Mouse (Mus musculus) large intestine, adult 2 months (tissue): ENCODE results near the gene Olfr399. TPM values are rescaled to one million over a fixed set of nuclear protein-coding genes. Genes with fewer than 3 reads are reported as not detected.

Experiments
- DNase-seq: peaks from one replicate; pipeline ENCODE4 v3.0.0-alpha.2; 2012; ENCODE audit warnings: low read depth, low spot score
- WGBS: fragments of 180-500 bp; shearing (Covaris S2); methylation state at CpG from one replicate; pipeline ENCODE4 v1.1.7; 2018; 5-methylcytosine and 5-hydroxymethylcytosine counted together
- polyA plus RNA-seq: library from polyadenylated mRNA; depleted of rRNA; stranded (reverse); fragments of >200 nt; gene quantifications from 2 replicates; pipeline ENCODE4 v1.2.3, GENCODE M21; 2012; rRNA removed

The Olfr399 gene
- polyA plus RNA-seq: not detected in 2 replicates

GRCm38 (mm10) chr11:74056451-74056850 is at the start of gene Olfr399, which contains the start of gene Olfr139:
Gene Olfr399, minus strand, starts transcription at chr11:74056615.
Gene Olfr139, minus strand, starts transcription at chr11:74056551.
- no peak for DNase-seq
- WGBS: 85% methylated on average over 2 of the region's 2 CpGs

GRCm38 (mm10) chr11:74105066-74105465 is 48.7 kb upstream of the Olfr399 start:
- WGBS: 26% methylated on average over 5 of the region's 5 CpGs
- no peak for DNase-seq

GRCm38 (mm10) chr11:74101507-74101906 is 45.1 kb upstream of the Olfr399 start:
- no peak for DNase-seq
- 44% methylated on average over 2 of the region's 2 CpGs for WGBS

GRCm38 (mm10) chr11:74100724-74101123 is 44.3 kb upstream of the Olfr399 start:
- DNase-seq: no peak
- WGBS: 34% methylated on average over 2 of the region's 2 CpGs

GRCm38 (mm10) chr11:74069655-74070054 is 13.2 kb upstream of the Olfr399 start, which contains the start of gene Zfp616:
Gene Zfp616, plus strand, starts transcription at chr11:74069955.
- 90% methylated on average over 1 of the region's 1 CpGs for WGBS
- no peak for DNase-seq

GRCm38 (mm10) chr11:74051347-74051746 is 5.1 kb downstream of the Olfr399 start:
- DNase-seq: no peak
- 66% methylated on average over 3 of the region's 3 CpGs for WGBS

Other genes starting within 250 kb of the Olfr399 start
- not detected in 2 replicates for gene Olfr392, start 239.6 kb downstream of the Olfr399 start, polyA plus RNA-seq
- gene Olfr393, start 205.2 kb downstream of the Olfr399 start, polyA plus RNA-seq: not detected in 2 replicates
- not detected in 2 replicates for gene Olfr394, start 165.8 kb downstream of the Olfr399 start, polyA plus RNA-seq
- not detected in 2 replicates for gene Olfr395, start 147.3 kb downstream of the Olfr399 start, polyA plus RNA-seq
- gene Olfr23, start 119.9 kb downstream of the Olfr399 start, polyA plus RNA-seq: not detected in 2 replicates
- not detected in 2 replicates for gene Olfr397, start 95.8 kb downstream of the Olfr399 start, polyA plus RNA-seq
- gene Olfr398, start 66.2 kb downstream of the Olfr399 start, polyA plus RNA-seq: not detected in 2 replicates
- gene Olfr139, start 64 bp downstream of the Olfr399 start, polyA plus RNA-seq: not detected in 2 replicates
- gene Zfp616, start 13.3 kb upstream of the Olfr399 start, polyA plus RNA-seq: not detected in 2 replicates
- gene Olfr401, start 57.1 kb upstream of the Olfr399 start, polyA plus RNA-seq: not detected in 2 replicates
- gene Olfr402, start 96.9 kb upstream of the Olfr399 start, polyA plus RNA-seq: not detected in 2 replicates
- gene Olfr403, start 129.6 kb upstream of the Olfr399 start, polyA plus RNA-seq: not detected in 2 replicates
- gene Olfr43, start 154.8 kb upstream of the Olfr399 start, polyA plus RNA-seq: not detected in 2 replicates
- not detected in 2 replicates for gene Olfr406, start 203.2 kb upstream of the Olfr399 start, polyA plus RNA-seq
- not detected in 2 replicates for gene Olfr59, start 227.1 kb upstream of the Olfr399 start, polyA plus RNA-seq